Mouse (Mus musculus): ENCODE measurements around the gene Tmem230. TPM values are rescaled to one million over a fixed set of nuclear protein-coding genes. Genes with fewer than 3 reads are reported as not detected.

The Tmem230 gene
- polyA plus RNA-seq, 1 experiment from 2014 or later = 14.8 TPM

- Histone ChIP-seq H3K27ac (ENCODE audit: low read length) (no peak overlapping the region), H3K4me3 (ENCODE audit: low read depth, low read length) (no peak overlapping the region), H3K36me3 (ENCODE audit: control insufficient read depth, insufficient read depth) (no peaks in the 10 kb centered on the region), H3K27me3 (ENCODE audit: control insufficient read depth, insufficient read depth, low read depth, low read length) (no peaks in the 10 kb centered on the region), H3K4me2 (ENCODE audit: low read depth, low read length) (no peak overlapping the region), H3K9ac (ENCODE audit: low read depth, low read length) (no peak overlapping the region), H3K9me3 (replicated peaks; ENCODE audit: control insufficient read depth, low read length) (no peaks in the 10 kb centered on the region), H3K4me1 (ENCODE audit: control insufficient read depth, low read depth, low read length) (no peaks in the 10 kb centered on the region)
- WGBS (ENCODE audit: insufficient replicate concordance) = 60% methylated on average over 2 of the region's 2 CpGs
- no peak for ATAC-seq (ENCODE audit: low read depth)
Observed at GRCm38 (mm10) chr2:132195602-132196001, 52.0 kb downstream of the Tmem230 start.

- no peaks in the 10 kb centered on the region for H3K9me3 ChIP-seq (replicated peaks; ENCODE audit: control insufficient read depth, low read length)
- no peak overlapping the region for H3K4me3 ChIP-seq (ENCODE audit: low read depth, low read length)
- no peaks in the 10 kb centered on the region for H3K4me1 ChIP-seq (ENCODE audit: control insufficient read depth, low read depth, low read length)
- no peaks in the 10 kb centered on the region for H3K27me3 ChIP-seq (ENCODE audit: control insufficient read depth, insufficient read depth, low read depth, low read length)
- no peak overlapping the region for H3K27ac ChIP-seq (ENCODE audit: low read length)
- no peak for ATAC-seq (ENCODE audit: low read depth)
- 55% methylated on average over 3 of the region's 3 CpGs for WGBS (ENCODE audit: insufficient replicate concordance)
- H3K9ac ChIP-seq (ENCODE audit: low read depth, low read length) = no peak overlapping the region
- no peaks in the 10 kb centered on the region for H3K36me3 ChIP-seq (ENCODE audit: control insufficient read depth, insufficient read depth)
- H3K4me2 ChIP-seq (ENCODE audit: low read depth, low read length) = no peak overlapping the region
Observed at GRCm38 (mm10) chr2:132190602-132191161, 56.9 kb downstream of the Tmem230 start.

Other genes with a start within 250 kb of the Tmem230 start
- gene Rassf2, start 217.5 kb downstream of the Tmem230 start, polyA plus RNA-seq (2015; fragmentation: Nextera tagmentation; extraction: Ambion mirVana) = 2.5 and 3.7 TPM in 2 replicates
- gene Slc23a2, start 102.7 kb downstream of the Tmem230 start, polyA plus RNA-seq (2015; fragmentation: Nextera tagmentation; extraction: Ambion mirVana) = 2.7 and 4.1 TPM in 2 replicates
- 202 and 255 TPM in 2 replicates for gene Pcna, start 5.5 kb upstream of the Tmem230 start, polyA plus RNA-seq (2015; fragmentation: Nextera tagmentation; extraction: Ambion mirVana)
- gene Cds2, start 15.3 kb upstream of the Tmem230 start, polyA plus RNA-seq (2015; fragmentation: Nextera tagmentation; extraction: Ambion mirVana) = 8.2 and 9.0 TPM in 2 replicates
- gene Prokr2, start 137.6 kb upstream of the Tmem230 start, polyA plus RNA-seq (2015; fragmentation: Nextera tagmentation; extraction: Ambion mirVana) = 0.06 TPM in 2 replicates